Mouse (Mus musculus) small intestine, adult 2 months (tissue): Measurements from ENCODE around the gene Dcaf12. TPM values are rescaled to one million over a fixed set of nuclear protein-coding genes. Genes with fewer than 3 reads are reported as not detected.

Experiments
- H3K27ac ChIP-seq: fragments of 200-500 bp; 2 replicates; pipeline ENCODE4 v1.5.1; 2012; ENCODE audit warnings: low read depth, low read length, control low read depth, inconsistent platforms; ENCODE audit not compliant: insufficient read depth
- H3K27me3 ChIP-seq: fragments of 200-500 bp; 2 replicates; pipeline ENCODE4 v1.6.1; 2012; ENCODE audit warnings: mild to moderate bottlenecking, moderate library complexity, low read length, inconsistent platforms; ENCODE audit not compliant: control insufficient read depth, insufficient read depth
- H3K36me3 ChIP-seq: fragments of 200-500 bp; 2 replicates; pipeline ENCODE4 v1.6.1; 2012; ENCODE audit warnings: mild to moderate bottlenecking, low read length, control low read depth, inconsistent platforms; ENCODE audit not compliant: control insufficient read depth, insufficient read depth
- H3K4me1 ChIP-seq: fragments of 200-500 bp; 2 replicates; pipeline ENCODE4 v1.6.1; 2012; ENCODE audit warnings: low read length, inconsistent platforms, mixed read lengths; ENCODE audit not compliant: control insufficient read depth, insufficient read depth, insufficient read length
- H3K4me3 ChIP-seq: fragments of 200-500 bp; 2 replicates; pipeline ENCODE4 v1.5.1; 2012; ENCODE audit warnings: low read depth, mild to moderate bottlenecking, control low read depth, inconsistent platforms, low read length, moderate library complexity
- CTCF ChIP-seq: fragments of 200-500 bp; IDR thresholded peaks from 2 replicates; pipeline ENCODE4 v1.5.1; 2012; ENCODE audit warnings: low read depth, mild to moderate bottlenecking, control low read depth, inconsistent platforms, low read length, moderate library complexity, mixed read lengths; ENCODE audit not compliant: insufficient replicate concordance, insufficient read length; ENCODE audit errors: extremely low read depth
- POLR2A ChIP-seq: fragments of 200-500 bp; IDR thresholded peaks from 2 replicates; pipeline ENCODE4 v1.6.1; 2012; ENCODE audit warnings: low read depth, mild to moderate bottlenecking, control low read depth, inconsistent platforms, low read length, moderate library complexity
- WGBS: fragments of 180-500 bp; shearing (Covaris S2); methylation state at CpG from one replicate; pipeline ENCODE4 v1.1.7; 2018; 5-methylcytosine and 5-hydroxymethylcytosine counted together
- polyA plus RNA-seq: library from polyadenylated mRNA; depleted of rRNA; stranded (reverse); fragments of >200 nt; gene quantifications from 2 replicates; pipeline ENCODE4 v1.2.3, GENCODE M21; 2012

Gene Dcaf12
- polyA plus RNA-seq, 1 experiment = 27.5 TPM

GRCm38 (mm10) chr4:41331085-41331484 is 16.4 kb upstream of the Dcaf12 start:
- Histone ChIP-seq H3K27me3 (no peaks in the 10 kb centered on the region), H3K4me1 (peaks cover 11% of the 10 kb centered on the region; the same call in 1 of the 2 replicates), H3K36me3 (no peaks in the 10 kb centered on the region), H3K4me3 (no peak overlapping the region), H3K27ac (peak overlapping the region; percentile 85)
- 56% methylated on average over 3 of the region's 3 CpGs for WGBS
- TF ChIP-seq CTCF = no peak
- no peak for TF ChIP-seq POLR2A

- TF ChIP-seq POLR2A = no peak
- TF ChIP-seq CTCF = no peak
- H3K4me3 ChIP-seq = no peak overlapping the region
- H3K27me3 ChIP-seq = no peaks in the 10 kb centered on the region
- 65% methylated on average over 4 of the region's 4 CpGs for WGBS
- H3K4me1 ChIP-seq = peaks cover 11% of the 10 kb centered on the region; the same call in 1 of the 2 replicates
- no peaks in the 10 kb centered on the region for H3K36me3 ChIP-seq
- H3K27ac ChIP-seq = no peak overlapping the region
Observed at GRCm38 (mm10) chr4:41329481-41329880, 14.8 kb upstream of the Dcaf12 start.

- TF ChIP-seq CTCF (no peak), POLR2A (no peak)
- H3K4me3 ChIP-seq = no peak overlapping the region
- H3K36me3 ChIP-seq = no peaks in the 10 kb centered on the region
- WGBS = 90% methylated on average over 6 of the region's 6 CpGs
- peaks cover 6% of the 10 kb centered on the region; the same call in 1 of the 2 replicates for H3K4me1 ChIP-seq
- H3K27ac ChIP-seq = no peak overlapping the region
- no peaks in the 10 kb centered on the region for H3K27me3 ChIP-seq
Observed at GRCm38 (mm10) chr4:41326876-41327275, 12.2 kb upstream of the Dcaf12 start.

GRCm38 (mm10) chr4:41320971-41321370 is 6.3 kb upstream of the Dcaf12 start:
- peaks cover 2% of the 10 kb centered on the region; the same call in 1 of the 2 replicates for H3K4me1 ChIP-seq
- H3K4me3 ChIP-seq = no peak overlapping the region
- H3K36me3 ChIP-seq = no peaks in the 10 kb centered on the region
- H3K27me3 ChIP-seq = no peaks in the 10 kb centered on the region
- H3K27ac ChIP-seq = no peak overlapping the region
- no peak for TF ChIP-seq POLR2A
- WGBS = 47% methylated on average over 4 of the region's 4 CpGs

- Histone ChIP-seq H3K4me1 (peaks cover 4% of the 10 kb centered on the region; the same call in 1 of the 2 replicates), H3K27ac (peak overlapping the region; percentile 70), H3K27me3 (no peaks in the 10 kb centered on the region), H3K36me3 (no peaks in the 10 kb centered on the region), H3K4me3 (no peak overlapping the region)
- peak; percentile 5; the same call in 1 of the 2 replicates for TF ChIP-seq CTCF
- no peak for TF ChIP-seq POLR2A
- 26% methylated on average over 5 of the region's 5 CpGs for WGBS
Observed at GRCm38 (mm10) chr4:41318267-41318666, 3.6 kb upstream of the Dcaf12 start.

GRCm38 (mm10) chr4:41315173-41315572 is 484 bp upstream of the Dcaf12 start:
- H3K4me1 ChIP-seq = peaks cover 4% of the 10 kb centered on the region; the same call in 1 of the 2 replicates
- TF ChIP-seq POLR2A = no peak
- TF ChIP-seq CTCF = no peak
- no peaks in the 10 kb centered on the region for H3K27me3 ChIP-seq
- H3K4me3 ChIP-seq = peak overlapping the region; percentile 72
- WGBS = 14% methylated on average over 8 of the region's 8 CpGs
- H3K27ac ChIP-seq = peak overlapping the region; percentile 84
- peaks cover 14% of the 10 kb centered on the region for H3K36me3 ChIP-seq

GRCm38 (mm10) chr4:41313722-41314121 is 967 bp downstream of the Dcaf12 start:
- H3K27me3 ChIP-seq = no peaks in the 10 kb centered on the region
- H3K36me3 ChIP-seq = peaks cover 23% of the 10 kb centered on the region
- 5% methylated on average over 14 of the region's 14 CpGs for WGBS
- H3K4me3 ChIP-seq = peak overlapping the region; percentile 72
- peak overlapping the region; percentile 91 for H3K27ac ChIP-seq
- no peak for TF ChIP-seq POLR2A
- peaks cover 4% of the 10 kb centered on the region; the same call in 1 of the 2 replicates for H3K4me1 ChIP-seq
